Mouse (Mus musculus): ENCODE measurements around the gene Sucnr1.

Gene Sucnr1

GRCm38 (mm10) chr3:60111889-60112646 lies 30.4 kb downstream of the Sucnr1 start:
- no peak for DNase-seq (ENCODE audit: low spot score)

DNA sequence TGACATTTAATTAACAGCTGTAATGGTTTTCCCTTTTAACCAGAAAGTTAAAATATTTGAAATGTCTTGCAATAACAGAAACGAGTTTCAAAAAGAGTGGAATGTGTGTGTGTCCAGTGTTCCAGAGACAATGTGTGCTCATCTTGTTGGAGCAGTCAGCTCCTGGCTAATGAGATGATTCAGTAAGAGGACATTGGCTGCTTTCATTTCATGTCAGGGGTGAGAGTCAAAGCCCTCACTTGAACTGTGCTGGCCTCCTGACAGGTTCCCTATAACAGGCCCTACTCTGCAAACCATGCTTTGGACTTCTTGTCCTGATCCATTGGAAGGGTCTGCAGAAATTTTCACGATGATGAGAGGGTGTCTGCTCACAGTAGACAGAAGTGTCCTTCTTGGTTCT lies 32.9 kb downstream of the Sucnr1 start:
- no peak for DNase-seq (ENCODE audit: low spot score)

- no peak for DNase-seq (ENCODE audit: low spot score)
Observed at GRCm38 (mm10) chr3:60121449-60121848, 39.8 kb downstream of the Sucnr1 start.

DNA sequence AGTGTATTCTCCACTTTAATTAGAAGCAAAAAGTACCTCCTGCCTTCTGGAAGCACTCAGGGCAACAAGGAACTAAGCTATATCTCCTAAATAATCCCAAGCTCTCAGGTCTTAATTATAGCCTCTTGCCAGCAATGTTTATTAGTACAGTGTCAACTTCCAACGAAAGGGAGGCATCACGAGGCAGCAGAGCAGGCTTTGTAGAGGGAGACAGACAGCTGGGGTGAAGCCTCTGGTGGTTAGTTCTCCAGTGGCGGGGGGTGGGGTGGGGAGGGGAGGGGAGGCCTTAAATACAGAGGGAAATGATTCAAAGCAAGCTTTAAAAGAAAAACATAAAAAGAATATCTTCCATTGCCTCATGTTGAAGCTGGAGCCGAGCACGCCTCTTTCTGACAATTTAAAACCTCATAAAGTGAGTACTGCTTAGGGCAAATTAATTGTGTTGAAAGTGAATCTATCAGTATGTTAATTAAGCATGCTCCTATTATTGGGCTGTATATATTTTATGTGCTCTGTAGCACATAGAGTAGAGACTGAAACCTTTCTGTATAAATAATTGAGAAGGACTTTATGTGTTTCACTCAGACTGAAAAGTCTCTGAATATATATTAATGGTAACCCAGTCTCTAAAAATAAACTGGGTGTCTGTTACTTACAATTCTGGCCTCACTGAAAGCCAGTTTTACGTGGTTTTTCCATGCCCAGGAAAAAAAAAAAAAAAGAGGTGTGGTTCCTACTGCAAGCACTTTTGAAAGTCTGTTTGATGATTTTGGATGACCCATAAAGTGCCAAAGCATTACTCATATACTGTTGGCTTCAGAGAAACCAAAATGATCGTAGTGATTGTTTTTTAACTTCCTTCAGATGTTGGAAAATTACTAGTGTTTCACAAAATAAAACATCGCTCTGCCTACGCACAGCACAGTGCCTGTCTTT lies 42.5 kb downstream of the Sucnr1 start:
- no peak for DNase-seq (ENCODE audit: low spot score)

DNA sequence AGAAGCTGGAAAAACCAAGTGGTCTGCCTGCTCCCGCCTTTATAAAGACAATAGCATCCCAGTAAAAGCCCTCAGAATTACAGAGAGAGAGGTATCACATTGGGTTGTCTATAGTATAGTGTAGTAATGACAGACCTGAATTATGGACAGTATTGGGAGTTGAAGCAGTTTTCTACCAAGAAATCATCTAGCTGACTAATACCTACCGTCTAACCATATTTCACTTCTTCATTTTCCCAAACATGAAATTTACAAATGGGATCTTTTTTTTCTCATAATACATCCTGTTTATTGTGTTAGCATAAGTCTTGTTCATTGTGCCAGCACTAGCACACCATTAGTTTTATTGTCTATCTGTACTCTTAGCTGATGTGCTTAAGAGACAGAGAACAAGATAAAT lies 44.9 kb downstream of the Sucnr1 start:
- no peak for DNase-seq (ENCODE audit: low spot score)

DNA sequence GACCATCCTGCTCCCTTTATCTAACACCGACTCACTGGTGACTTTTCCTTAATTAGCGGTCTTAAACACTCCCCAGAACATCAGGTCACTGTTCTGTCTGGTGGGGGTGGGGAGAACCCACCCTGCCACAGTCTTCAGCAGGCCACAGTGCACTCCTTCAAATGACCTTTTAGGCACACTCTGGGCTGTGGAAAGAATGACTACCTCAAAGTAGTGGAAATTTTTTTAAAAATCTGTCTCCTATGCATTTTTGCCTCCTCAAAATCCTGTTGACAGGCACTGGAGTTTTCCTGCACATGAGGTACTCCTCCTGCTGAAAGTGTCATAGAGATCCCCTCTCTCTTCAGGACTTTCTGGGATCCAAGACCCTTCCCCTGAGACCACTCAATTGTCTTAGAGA lies 46.6 kb downstream of the Sucnr1 start:
- no peak for DNase-seq (ENCODE audit: low spot score)

DNA sequence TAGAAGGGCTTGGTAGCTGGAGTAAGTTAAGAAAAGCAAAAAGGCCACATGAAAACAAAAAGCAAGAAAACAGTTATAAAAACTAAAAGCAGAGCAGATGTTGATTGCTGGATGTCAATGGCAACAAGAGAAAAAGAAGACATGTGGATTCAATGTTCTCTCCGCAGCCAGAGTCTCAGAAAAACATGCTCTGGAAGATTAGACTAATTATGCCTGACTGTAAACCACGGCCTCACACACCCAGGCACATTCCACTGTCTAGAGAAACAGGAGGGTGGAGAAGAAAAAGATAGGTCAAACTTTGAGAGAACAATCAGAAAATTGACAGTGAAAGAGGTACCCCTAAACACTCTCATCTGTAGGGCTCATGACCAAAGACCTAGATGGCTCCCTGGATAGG lies 54.1 kb downstream of the Sucnr1 start:
- DNase-seq (ENCODE audit: low spot score) = no peak

All from urinary bladder, postnatal 10 days (tissue).